Mouse (Mus musculus) T-helper 17 cell (primary cell): ENCODE results near the gene Mea1.

Experiments used
- in situ Hi-C, 2 experiments: fragments of 300-600 bp; cut with MboI, MseI; formaldehyde crosslinking; loops; 1 replicate in 1 of 2; 2 replicates in 1 of 2; pipeline ENCODE4 v1.15.1; 2025; ENCODE audit warnings: high pct_unique_total_duplicates in 2 of 2

Gene Mea1

GRCm38 (mm10) chr17:46703971-46704886 lies 25.6 kb downstream of the Mea1 start:
- in situ Hi-C loops: no loop called here

- in situ Hi-C loops: no loop called here
These were observed 26.6 kb downstream of the Mea1 start, which contains the start of gene Ppp2r5d for GRCm38 (mm10) chr17:46704887-46705835. Gene Ppp2r5d (minus strand): TSS chr17:46705111.

- in situ Hi-C loops: no loop called here
These were observed 27.9 kb downstream of the Mea1 start for GRCm38 (mm10) chr17:46706375-46707089.

GRCm38 (mm10) chr17:46710959-46711597 lies 32.5 kb downstream of the Mea1 start, which contains the start of gene Pex6:
Gene Pex6 (plus strand): TSS chr17:46711463.
- in situ Hi-C loops: no loop called here

GRCm38 (mm10) chr17:46711612-46712271 lies 33.1 kb downstream of the Mea1 start:
- in situ Hi-C loops: no loop called here

GRCm38 (mm10) chr17:46712442-46712841 lies 33.8 kb downstream of the Mea1 start:
- in situ Hi-C loops: no loop called here

GRCm38 (mm10) chr17:46713849-46714248 lies 35.3 kb downstream of the Mea1 start:
- in situ Hi-C loops: no loop called here

- in situ Hi-C loops: no loop called here
These were observed 36.3 kb downstream of the Mea1 start for GRCm38 (mm10) chr17:46714756-46715481.

- in situ Hi-C loops: loop anchor here in 1 of 2 experiments (10.0 kb wide), 1 partner anchor 56 kb away; no protein-coding TSS in a partner anchor
These were observed 42.5 kb downstream of the Mea1 start for GRCm38 (mm10) chr17:46721077-46721476.

- in situ Hi-C loops: loop anchor here in 1 of 2 experiments (10.0 kb wide), 1 partner anchor 60 kb away; no protein-coding TSS in a partner anchor
These were observed 46.0 kb downstream of the Mea1 start for GRCm38 (mm10) chr17:46724477-46725084.

- in situ Hi-C loops: loop anchor here in 1 of 2 experiments (10.0 kb wide), 1 partner anchor 60 kb away; no protein-coding TSS in a partner anchor
These were observed 46.7 kb downstream of the Mea1 start for GRCm38 (mm10) chr17:46725273-46725672.

GRCm38 (mm10) chr17:46725731-46726645 lies 47.4 kb downstream of the Mea1 start:
- in situ Hi-C loops: loop anchor here in 1 of 2 experiments (10.0 kb wide), 1 partner anchor 61 kb away; no protein-coding TSS in a partner anchor

GRCm38 (mm10) chr17:46727271-46727670 lies 48.7 kb downstream of the Mea1 start:
- in situ Hi-C loops: loop anchor here in 1 of 2 experiments (10.0 kb wide), 1 partner anchor 62 kb away; no protein-coding TSS in a partner anchor

GRCm38 (mm10) chr17:46728021-46728420 lies 49.4 kb downstream of the Mea1 start:
- in situ Hi-C loops: loop anchor here in 1 of 2 experiments (10.0 kb wide), 1 partner anchor 63 kb away; no protein-coding TSS in a partner anchor

GRCm38 (mm10) chr17:46728496-46728895 lies 49.9 kb downstream of the Mea1 start:
- in situ Hi-C loops: loop anchor here in 1 of 2 experiments (10.0 kb wide), 1 partner anchor 64 kb away; no protein-coding TSS in a partner anchor

- in situ Hi-C loops: loop anchor here in 1 of 2 experiments (10.0 kb wide), 1 partner anchor 64 kb away; no protein-coding TSS in a partner anchor
These were observed 50.3 kb downstream of the Mea1 start, which contains the start of gene Gnmt for GRCm38 (mm10) chr17:46728904-46729318. Gene Gnmt (minus strand): TSS chr17:46729168.
